Mouse (Mus musculus): ENCODE results near the gene Ifit2. TPM values are rescaled to one million over a fixed set of nuclear protein-coding genes. Genes with fewer than 3 reads are reported as not detected.

Gene Ifit2
- polyA plus RNA-seq (2014; fragmentation: Illumina TruSeq; extraction: RNeasy Lipid Tissue Mini Kit (QIAGEN cat#74804); ENCODE audit: low read depth, low replicate concordance), result 5.4 TPM

DNA sequence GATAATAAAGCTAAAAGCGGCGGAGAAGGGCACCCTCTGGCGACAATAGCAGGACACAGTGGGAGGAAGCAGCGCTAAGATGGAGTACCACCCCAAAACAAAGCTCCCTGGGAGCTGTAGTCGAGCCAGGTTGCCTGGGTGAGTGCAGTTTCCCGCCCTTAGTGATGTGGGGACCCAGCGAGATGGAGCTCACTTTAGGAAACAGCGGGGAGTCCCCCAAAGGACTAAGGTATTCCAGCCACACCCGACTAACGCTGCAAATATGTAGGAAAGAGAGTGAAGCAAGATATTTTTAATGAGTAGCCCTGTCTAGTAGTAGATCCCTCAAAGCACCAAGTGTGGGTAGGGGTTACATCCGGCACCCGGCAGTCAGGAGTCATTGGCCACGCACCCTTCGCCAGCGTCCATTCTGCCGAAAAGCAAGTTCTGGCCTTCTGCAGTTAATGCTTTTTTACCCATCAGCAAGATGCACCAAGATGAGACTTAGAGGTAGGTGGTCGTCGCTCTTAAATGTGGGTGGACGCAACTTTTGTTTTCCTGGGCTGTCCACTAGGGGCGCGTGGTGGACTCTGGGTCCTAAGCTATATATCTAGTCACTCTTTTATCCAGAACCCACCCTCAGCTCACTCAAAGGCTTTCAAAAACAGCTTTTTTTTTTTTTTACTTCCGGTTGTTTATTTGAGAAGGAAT is at the start of gene Ifit2:
Gene Ifit2, plus strand, starts transcription at position 161 of the 690 bp plus-strand sequence.

DNA sequence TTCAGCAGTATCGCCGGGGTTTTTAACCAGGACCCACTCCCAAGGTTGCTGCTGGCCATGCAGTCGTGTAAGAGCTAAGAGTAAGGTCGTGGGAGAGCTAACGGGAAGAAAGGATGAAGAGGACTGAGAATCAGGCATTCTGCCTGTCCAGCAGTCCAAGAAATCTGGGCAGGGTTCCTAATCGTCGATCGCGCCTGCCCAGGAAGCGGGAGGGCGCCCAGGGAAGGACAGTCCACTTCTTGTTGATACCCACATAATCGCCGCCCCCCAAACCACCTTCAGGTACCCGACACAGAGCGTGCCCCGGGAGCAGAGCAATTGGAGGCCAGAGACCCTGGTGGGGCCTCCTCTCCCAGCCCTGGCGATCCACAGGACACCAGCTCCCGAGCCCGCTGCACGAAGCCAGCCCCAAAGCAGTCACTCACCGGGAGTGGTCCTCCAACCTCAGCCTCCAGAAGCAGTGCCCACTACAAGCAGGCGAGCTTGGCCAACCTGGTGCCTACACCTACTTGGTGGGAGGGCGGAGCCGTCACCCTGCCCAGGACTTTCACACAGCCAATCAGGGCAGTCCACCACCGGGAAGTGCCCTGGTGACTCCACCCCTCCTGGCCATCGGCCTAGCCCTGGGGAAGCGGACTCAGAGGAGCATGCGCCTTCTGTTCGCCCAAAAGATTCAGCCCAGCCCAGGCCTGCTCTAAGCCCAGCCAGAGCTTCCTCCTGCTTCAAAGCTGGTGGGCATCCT is 23.4 kb upstream of the Ifit2 start, which contains the start of gene Lipa:
Gene Lipa, minus strand, starts transcription at position 534 of the 742 bp plus-strand sequence.

DNA sequence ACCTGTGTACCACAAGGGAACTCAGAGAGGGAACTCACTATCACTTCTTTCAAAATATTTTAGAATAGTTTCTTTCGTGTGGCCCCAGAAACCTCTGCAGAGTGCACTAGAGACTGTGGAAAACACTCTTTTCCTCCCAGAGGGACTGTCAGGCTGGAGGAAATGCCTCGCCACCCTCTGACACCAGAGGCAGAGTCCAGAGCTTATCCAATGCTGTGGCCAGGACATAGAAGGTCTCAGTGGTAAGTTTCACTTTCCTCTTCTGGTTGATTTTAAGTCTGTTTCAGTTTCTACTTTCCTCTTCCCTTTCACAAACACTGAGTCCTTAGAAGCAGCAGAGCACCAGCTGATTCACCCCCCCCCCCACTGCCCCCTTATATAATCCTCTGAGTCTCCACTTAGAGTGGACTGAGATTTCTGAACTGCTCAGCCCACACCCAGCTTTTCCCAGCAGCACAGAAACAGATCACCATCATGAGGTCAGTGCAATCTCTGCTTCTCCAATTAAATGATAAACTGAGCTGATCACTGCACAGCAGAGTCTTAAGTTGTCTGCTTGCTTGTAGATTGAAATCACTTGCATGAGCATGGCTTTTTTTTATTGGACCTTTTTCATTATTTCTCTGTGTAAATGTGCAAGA is 32.8 kb downstream of the Ifit2 start, which contains the start of gene Ifit3:
Gene Ifit3, plus strand, starts transcription at position 406 of the 641 bp plus-strand sequence.

DNA sequence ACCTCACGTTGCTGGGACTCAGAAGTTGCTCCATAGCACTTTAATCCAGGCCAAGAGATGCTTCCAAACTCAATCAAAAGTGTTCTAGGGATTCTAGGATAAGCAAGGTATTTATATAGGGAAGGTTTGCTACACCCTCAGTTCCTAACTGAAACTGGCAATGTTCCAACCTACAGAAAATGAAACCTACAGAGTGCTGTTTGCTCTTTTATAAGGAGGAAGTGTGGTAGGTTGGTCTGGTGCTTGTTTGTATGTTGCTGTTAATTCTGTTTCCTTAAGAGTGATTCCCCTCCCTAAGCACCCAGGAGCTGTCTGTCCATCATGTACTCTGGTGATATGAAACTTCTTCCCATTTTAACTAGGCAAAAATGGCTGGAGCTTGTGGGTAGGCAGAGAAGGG is 51.4 kb downstream of the Ifit2 start, which contains the start of gene Ifit1bl1:
Gene Ifit1bl1, minus strand, starts transcription at position 69 of the 400 bp plus-strand sequence.

DNA sequence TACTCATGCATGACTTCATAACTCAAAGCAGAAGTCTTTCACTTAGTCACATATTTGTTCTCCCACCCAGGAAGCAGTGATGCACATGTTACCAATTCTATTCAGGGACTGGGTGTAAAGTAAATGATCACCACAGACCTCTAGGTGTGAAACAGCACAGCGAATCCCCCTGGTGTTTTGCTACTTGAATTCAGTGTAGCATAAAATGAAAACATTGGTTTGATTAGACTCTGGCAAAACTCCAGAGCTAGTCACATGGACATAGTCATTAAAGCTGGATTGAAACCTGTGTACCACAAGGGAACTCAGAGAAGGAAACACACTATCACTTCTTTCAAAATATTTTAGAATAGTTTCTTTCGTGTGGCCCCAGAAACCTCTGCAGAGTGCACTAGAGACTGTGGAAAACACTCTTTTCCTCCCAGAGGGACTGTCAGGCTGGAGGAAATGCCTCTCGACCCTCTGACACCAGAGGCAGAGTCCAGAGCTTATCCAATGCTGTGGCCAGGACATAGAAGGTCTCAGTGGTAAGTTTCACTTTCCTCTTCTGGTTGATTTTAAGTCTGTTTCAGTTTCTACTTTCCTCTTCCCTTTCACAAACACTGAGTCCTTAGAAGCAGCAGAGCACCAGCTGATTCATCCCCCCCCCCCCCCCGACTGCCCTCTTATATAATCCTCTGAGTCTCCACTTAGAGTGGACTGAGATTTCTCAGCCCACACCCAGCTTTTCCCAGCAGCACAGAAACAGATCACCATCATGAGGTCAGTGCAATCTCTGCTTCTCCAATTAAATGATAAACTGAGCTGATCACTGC is 57.0 kb downstream of the Ifit2 start, which contains the start of gene Ifit3b:
Gene Ifit3b, plus strand, starts transcription at position 734 of the 815 bp plus-strand sequence.

Other genes starting within 250 kb of the Ifit2 start
- 13.3 TPM for gene Ch25h, start 75.5 kb upstream of the Ifit2 start, polyA plus RNA-seq (2014; fragmentation: Illumina TruSeq; extraction: RNeasy Lipid Tissue Mini Kit (QIAGEN cat#74804); ENCODE audit: low read depth, low replicate concordance)
- 36.0 TPM for gene Lipa, start 23.2 kb upstream of the Ifit2 start, polyA plus RNA-seq (2014; fragmentation: Illumina TruSeq; extraction: RNeasy Lipid Tissue Mini Kit (QIAGEN cat#74804); ENCODE audit: low read depth, low replicate concordance)
- gene Ifit3, start 32.8 kb downstream of the Ifit2 start, polyA plus RNA-seq (2014; fragmentation: Illumina TruSeq; extraction: RNeasy Lipid Tissue Mini Kit (QIAGEN cat#74804); ENCODE audit: low read depth, low replicate concordance), result 16.3 TPM
- 0.36 TPM for gene Ifit1bl1, start 51.3 kb downstream of the Ifit2 start, polyA plus RNA-seq (2014; fragmentation: Illumina TruSeq; extraction: RNeasy Lipid Tissue Mini Kit (QIAGEN cat#74804); ENCODE audit: low read depth, low replicate concordance)
- gene Ifit3b, start 57.3 kb downstream of the Ifit2 start, polyA plus RNA-seq (2014; fragmentation: Illumina TruSeq; extraction: RNeasy Lipid Tissue Mini Kit (QIAGEN cat#74804); ENCODE audit: low read depth, low replicate concordance), result 4.2 TPM
- 0.14 TPM for gene Ifit1bl2, start 90.0 kb downstream of the Ifit2 start, polyA plus RNA-seq (2014; fragmentation: Illumina TruSeq; extraction: RNeasy Lipid Tissue Mini Kit (QIAGEN cat#74804); ENCODE audit: low read depth, low replicate concordance)
- gene Ifit1, start 90.2 kb downstream of the Ifit2 start, polyA plus RNA-seq (2014; fragmentation: Illumina TruSeq; extraction: RNeasy Lipid Tissue Mini Kit (QIAGEN cat#74804); ENCODE audit: low read depth, low replicate concordance), result 4.4 TPM
- gene Slc16a12, start 196.6 kb downstream of the Ifit2 start, polyA plus RNA-seq (2014; fragmentation: Illumina TruSeq; extraction: RNeasy Lipid Tissue Mini Kit (QIAGEN cat#74804); ENCODE audit: low read depth, low replicate concordance), result 11.9 TPM

Data from adipose tissue, adult 10 weeks (tissue).